Mouse (Mus musculus): ENCODE measurements around the gene Slc9a8. TPM values are rescaled to one million over a fixed set of nuclear protein-coding genes. Genes with fewer than 3 reads are reported as not detected.
A peak's percentile ranks its signal among the peaks of the same experiment; 100 is the strongest.

Gene Slc9a8
- polyA plus RNA-seq, 1 experiment from 2014 or later: 19.5 TPM

DNA sequence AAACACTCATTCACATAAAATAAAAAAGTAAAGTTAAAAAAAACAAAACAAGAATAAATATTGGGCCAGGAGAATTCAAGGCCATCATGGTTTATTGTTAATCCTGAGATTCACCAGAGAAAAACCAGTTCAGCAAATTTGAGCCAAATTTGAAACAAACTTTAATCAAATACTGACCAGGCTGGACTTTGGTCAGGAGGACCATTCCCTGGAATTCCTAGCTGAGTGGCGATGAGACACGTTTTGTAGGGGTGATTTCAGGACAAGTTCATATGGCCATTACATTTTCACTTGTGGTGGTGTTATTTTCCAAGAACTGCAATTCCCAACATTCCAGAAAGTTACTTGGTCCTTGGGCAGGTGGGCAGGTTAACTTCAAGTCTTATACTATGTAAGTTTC is 14.1 kb downstream of the Slc9a8 start:
- peaks cover 65% of the 10 kb centered on the region for H3K36me3 ChIP-seq (ENCODE audit: poor library complexity, severe bottlenecking)

DNA sequence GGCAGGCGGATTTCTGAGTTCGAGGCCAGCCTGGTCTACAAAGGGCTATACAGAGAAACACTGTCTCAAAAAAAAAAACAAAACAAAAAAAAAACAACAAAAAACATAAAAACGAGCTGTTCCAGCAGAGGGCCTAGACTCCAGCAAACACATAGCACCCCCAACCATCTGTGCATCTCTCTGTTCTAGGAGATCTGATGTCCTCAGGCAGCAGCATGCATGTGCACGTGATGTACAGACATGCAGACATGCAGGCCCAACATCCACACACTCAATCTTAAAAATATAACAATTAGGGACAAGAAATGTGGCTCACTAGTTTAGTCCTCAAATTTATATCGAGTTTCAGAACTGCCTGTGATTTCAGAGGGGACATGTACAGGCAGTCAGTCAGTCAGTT is 14.9 kb downstream of the Slc9a8 start:
- no peaks in the 10 kb centered on the region for H3K9me3 ChIP-seq (replicated peaks)
- H3K4me1 ChIP-seq: no peaks in the 10 kb centered on the region
- H3K9ac ChIP-seq: no peak overlapping the region
- H3K36me3 ChIP-seq (ENCODE audit: poor library complexity, severe bottlenecking): peaks cover 72% of the 10 kb centered on the region
- no peak overlapping the region for H3K27ac ChIP-seq
- no peaks in the 10 kb centered on the region for H3K27me3 ChIP-seq
- no peak overlapping the region for H3K4me2 ChIP-seq
- 86% methylated on average over 5 of the region's 5 CpGs for WGBS
- ATAC-seq: no peak
- no peak overlapping the region for H3K4me3 ChIP-seq

More for the DNA sequence above, 14.1 kb downstream of the Slc9a8 start:
- 97% methylated on average over 2 of the region's 2 CpGs for WGBS
- no peaks in the 10 kb centered on the region for H3K27me3 ChIP-seq
- no peaks in the 10 kb centered on the region for H3K4me1 ChIP-seq
- H3K4me2 ChIP-seq: no peak overlapping the region
- H3K9ac ChIP-seq: no peak overlapping the region
- no peak overlapping the region for H3K27ac ChIP-seq
- H3K4me3 ChIP-seq: no peak overlapping the region
- H3K9me3 ChIP-seq (replicated peaks): no peaks in the 10 kb centered on the region
- ATAC-seq: no peak

DNA sequence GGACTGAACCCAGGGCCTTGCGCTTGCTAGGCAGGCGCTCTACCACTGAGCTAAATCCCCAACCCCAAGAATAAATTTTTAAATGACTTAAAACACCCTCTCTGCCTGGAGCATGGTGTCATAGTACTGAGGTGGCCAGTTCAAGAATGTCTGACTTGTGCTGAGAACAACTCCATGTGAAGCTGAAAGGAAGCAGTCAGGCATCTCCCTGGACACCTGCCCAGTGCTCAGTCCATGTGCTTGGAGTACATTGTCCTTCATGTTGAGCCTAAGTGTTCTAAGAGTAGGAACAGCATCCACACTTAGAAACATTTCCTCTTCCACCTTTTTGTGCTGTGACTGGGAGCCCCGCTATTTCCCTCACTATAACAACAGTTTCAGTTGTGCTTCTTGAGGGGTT is 17.9 kb downstream of the Slc9a8 start:
- Histone ChIP-seq H3K36me3 (ENCODE audit: poor library complexity, severe bottlenecking) (peaks cover 80% of the 10 kb centered on the region), H3K4me1 (no peaks in the 10 kb centered on the region), H3K27ac (no peak overlapping the region), H3K9me3 (replicated peaks) (no peaks in the 10 kb centered on the region), H3K4me2 (no peak overlapping the region), H3K9ac (no peak overlapping the region), H3K4me3 (no peak overlapping the region), H3K27me3 (no peaks in the 10 kb centered on the region)
- WGBS: 97% methylated on average over 3 of the region's 3 CpGs
- no peak for ATAC-seq

DNA sequence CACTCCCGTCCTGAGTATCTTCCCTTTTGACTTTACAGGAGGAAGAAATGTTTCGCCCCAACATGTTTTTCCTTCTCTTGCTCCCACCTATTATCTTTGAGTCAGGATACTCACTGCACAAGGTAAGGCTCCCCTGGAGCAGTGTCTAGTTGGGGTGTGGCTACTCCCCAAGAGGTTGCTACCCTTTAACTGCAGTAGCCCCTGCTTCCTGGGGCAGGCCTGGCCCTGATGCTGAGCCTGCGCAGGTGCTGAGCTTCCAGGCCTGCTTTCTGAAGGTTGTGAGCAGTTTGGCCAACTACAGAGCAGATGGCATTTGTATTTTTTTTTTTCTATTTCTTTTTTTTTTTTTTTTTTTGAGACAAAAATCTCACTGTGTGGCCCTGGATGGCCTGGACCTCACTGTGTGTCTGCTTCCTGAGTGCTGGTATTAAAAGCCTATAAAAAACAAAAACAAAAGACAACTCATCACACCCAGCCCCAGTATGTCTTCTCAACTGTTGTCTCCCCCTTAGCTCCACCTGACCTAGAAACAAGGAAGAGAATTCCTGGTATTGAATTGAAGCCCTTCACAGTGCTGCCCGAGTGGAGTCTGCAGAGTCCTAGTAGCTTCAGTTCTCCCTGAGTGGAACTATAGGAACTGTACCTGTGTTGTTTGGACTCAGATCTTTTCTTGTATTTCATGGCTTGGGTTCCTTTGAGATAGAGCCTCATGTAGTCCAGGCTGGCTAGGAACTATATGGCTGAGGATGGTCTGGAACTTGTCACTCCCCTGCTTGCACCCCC is 22.1 kb downstream of the Slc9a8 start:
- WGBS: 95% methylated on average over 4 of the region's 4 CpGs
- Histone ChIP-seq H3K36me3 (ENCODE audit: poor library complexity, severe bottlenecking) (peaks cover 86% of the 10 kb centered on the region), H3K4me3 (no peak overlapping the region), H3K9ac (no peak overlapping the region), H3K4me2 (no peak overlapping the region), H3K27ac (no peak overlapping the region), H3K9me3 (replicated peaks) (no peaks in the 10 kb centered on the region), H3K4me1 (no peaks in the 10 kb centered on the region), H3K27me3 (no peaks in the 10 kb centered on the region)
- ATAC-seq: no peak

DNA sequence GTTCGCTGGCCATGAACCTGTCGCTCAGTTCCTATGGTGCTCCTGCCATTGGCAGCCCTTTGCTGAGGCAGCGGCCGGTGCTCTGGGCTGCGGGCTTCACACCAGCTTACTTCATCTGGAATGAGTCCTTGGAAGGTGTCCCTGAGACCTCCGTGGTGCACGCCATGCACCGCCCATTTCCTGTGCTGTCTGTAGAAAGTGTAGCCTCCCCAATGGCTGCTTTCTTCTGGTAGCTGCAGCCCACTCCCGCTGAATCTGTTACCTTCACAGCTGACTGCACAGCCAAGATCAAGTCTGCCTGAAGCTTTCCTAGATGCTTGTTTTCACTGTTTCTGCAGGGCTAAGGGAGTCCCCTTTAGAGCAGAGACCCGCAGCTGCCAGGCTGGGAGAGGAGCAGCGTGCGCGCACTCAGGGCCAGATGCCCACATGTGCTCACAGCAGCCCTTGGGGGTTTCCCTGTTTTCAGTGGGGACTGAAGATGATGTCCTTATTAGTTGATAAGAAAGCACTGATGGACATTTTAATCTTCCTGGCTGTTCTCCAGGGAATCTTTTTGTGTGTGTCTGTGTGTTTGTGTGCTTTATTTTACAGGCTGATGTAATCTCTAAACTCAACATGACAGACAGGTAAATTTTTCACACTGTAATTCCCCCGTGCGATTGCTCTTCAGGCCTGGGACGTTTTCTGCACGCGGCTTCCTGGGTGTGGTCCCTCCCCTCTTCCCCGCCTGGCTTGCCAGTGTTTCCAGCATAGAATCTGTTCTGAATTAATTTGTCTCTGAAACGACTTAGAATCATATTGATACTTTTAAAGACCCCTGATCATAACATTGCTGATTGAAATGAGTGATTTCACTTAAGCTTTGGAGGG is 24.6 kb downstream of the Slc9a8 start:
- Histone ChIP-seq H3K27ac (no peak overlapping the region), H3K36me3 (ENCODE audit: poor library complexity, severe bottlenecking) (peaks cover 80% of the 10 kb centered on the region), H3K4me1 (no peaks in the 10 kb centered on the region), H3K9me3 (replicated peaks) (no peaks in the 10 kb centered on the region), H3K27me3 (no peaks in the 10 kb centered on the region), H3K9ac (peak overlapping the region; percentile 22; the same call in 1 of the 2 replicates), H3K4me3 (no peak overlapping the region), H3K4me2 (no peak overlapping the region)
- no peak for ATAC-seq
- WGBS: 89% methylated on average over 20 of the region's 20 CpGs

DNA sequence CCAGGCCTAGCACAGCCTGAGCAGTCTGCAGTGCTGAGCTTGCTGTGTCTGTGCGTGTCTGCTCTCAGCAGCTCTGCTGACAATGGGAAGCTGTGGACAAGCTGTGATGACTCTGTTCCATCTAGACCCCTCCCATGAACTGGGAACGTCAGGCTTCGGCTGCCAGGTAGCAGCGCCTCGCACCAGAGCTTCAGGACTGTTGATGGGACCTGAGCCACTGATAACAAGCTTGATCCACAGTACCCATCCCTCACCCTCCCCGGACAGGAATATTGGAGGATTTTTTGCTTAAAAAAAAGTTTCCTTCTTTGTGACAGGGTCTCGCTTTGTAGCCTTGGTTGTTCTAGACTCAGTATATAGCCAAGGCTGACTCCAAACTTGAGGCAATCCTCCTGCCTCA is 25.7 kb downstream of the Slc9a8 start:
- Histone ChIP-seq H3K4me3 (no peak overlapping the region), H3K9ac (no peak overlapping the region), H3K9me3 (replicated peaks) (no peaks in the 10 kb centered on the region), H3K27me3 (no peaks in the 10 kb centered on the region), H3K36me3 (ENCODE audit: poor library complexity, severe bottlenecking) (peaks cover 79% of the 10 kb centered on the region), H3K27ac (no peak overlapping the region), H3K4me1 (no peaks in the 10 kb centered on the region), H3K4me2 (no peak overlapping the region)
- 93% methylated on average over 7 of the region's 7 CpGs for WGBS
- no peak for ATAC-seq

DNA sequence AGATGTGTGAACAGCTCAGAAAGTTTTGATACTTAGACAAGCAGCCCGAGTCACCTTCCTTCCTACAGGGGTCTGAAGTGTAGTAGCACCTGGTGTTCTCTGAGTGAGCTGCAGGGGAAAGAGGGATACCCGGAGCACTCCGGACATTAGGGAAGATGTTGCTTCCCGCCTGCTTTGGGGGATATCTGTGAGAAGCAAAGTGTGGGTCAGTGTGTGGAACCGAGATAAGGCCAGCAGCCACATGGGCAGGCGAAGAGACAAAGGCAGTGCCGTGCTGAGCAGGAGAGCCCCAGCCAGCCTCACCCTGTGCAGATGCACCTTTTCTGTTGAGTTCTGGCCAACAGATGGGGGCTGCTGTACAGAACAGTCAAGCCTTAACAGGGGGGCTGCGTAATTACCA is 26.1 kb downstream of the Slc9a8 start:
- Histone ChIP-seq H3K27me3 (no peaks in the 10 kb centered on the region), H3K36me3 (ENCODE audit: poor library complexity, severe bottlenecking) (peaks cover 77% of the 10 kb centered on the region), H3K4me3 (no peak overlapping the region), H3K27ac (no peak overlapping the region), H3K4me2 (no peak overlapping the region), H3K4me1 (no peaks in the 10 kb centered on the region), H3K9ac (no peak overlapping the region), H3K9me3 (replicated peaks) (no peaks in the 10 kb centered on the region)
- 93% methylated on average over 8 of the region's 8 CpGs for WGBS
- no peak for ATAC-seq

DNA sequence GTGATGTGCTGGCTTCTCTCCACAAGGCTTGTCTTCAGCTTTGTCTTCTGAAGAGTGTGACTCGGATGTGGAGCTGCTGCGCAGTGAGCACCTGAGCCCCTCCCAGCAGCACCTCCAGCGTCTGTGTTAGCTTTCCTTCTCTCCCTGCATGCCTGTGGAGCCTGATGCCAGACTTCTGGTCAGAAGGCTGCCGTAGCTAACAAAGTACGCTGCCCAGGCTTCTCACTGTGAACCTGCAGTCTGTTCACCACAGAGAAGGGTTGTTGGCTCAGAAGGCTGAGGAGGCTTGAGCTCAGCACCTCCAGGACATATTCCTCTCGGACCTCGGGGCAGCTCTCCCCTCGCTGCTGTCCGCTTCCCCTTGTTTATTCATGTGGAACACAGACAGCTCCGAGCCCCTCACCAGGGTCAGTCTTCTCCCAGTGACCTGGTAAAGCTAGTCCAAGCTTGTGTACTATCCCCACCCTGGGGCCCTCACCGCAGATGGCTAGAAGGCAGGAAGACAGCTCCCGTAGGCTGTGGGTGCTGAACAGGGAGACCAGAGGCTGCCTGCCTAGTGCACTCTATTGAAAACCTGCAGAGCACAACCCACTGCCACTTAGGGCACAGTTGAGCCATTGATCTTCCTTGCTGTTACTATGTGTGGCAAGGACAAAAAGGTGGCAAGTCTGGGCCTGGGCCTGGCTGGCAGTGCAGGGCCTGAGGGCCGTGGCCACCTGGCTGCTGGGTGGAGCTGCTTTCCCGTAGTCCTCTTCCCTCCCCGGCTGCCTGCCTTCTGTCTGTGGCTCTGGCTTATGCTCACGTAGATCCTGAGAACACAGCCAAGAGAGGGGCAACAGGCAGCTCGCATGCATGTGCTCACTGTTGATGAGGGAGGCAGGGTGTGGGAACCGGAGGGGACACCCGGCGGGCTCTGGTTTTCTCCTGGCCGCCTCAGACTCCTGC is 28.1 kb downstream of the Slc9a8 start:
- Histone ChIP-seq H3K4me1 (no peaks in the 10 kb centered on the region), H3K36me3 (ENCODE audit: poor library complexity, severe bottlenecking) (peaks cover 81% of the 10 kb centered on the region), H3K9me3 (replicated peaks) (no peaks in the 10 kb centered on the region), H3K4me2 (no peak overlapping the region), H3K9ac (no peak overlapping the region), H3K4me3 (no peak overlapping the region), H3K27me3 (no peaks in the 10 kb centered on the region), H3K27ac (no peak overlapping the region)
- WGBS: 91% methylated on average over 21 of the region's 21 CpGs
- ATAC-seq: no peak

DNA sequence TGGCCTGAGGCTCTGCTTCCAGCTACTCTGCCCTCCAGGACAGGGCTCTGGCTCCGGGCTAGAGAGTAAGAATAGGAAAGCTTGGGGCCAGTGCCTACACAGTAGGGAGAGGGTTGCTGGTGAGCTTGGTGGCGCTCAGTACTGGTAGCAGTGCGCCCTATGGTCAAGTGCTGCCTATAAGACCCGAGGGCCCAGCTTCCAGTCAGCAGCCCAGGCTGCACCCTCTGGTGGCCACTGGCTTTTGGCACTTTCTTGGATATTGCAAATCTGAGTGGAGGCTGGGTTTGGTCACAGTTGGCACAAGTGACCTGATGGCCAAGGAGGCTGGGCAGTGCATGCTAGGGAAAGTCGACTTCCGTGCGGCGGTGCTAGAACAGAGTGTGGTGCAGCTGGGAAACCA is 29.1 kb downstream of the Slc9a8 start:
- no peaks in the 10 kb centered on the region for H3K27me3 ChIP-seq
- no peak overlapping the region for H3K4me3 ChIP-seq
- H3K4me2 ChIP-seq: no peak overlapping the region
- no peak overlapping the region for H3K27ac ChIP-seq
- no peaks in the 10 kb centered on the region for H3K9me3 ChIP-seq (replicated peaks)
- H3K9ac ChIP-seq: no peak overlapping the region
- no peak for ATAC-seq
- 86% methylated on average over 8 of the region's 8 CpGs for WGBS
- peaks cover 81% of the 10 kb centered on the region for H3K36me3 ChIP-seq (ENCODE audit: poor library complexity, severe bottlenecking)
- H3K4me1 ChIP-seq: no peaks in the 10 kb centered on the region

DNA sequence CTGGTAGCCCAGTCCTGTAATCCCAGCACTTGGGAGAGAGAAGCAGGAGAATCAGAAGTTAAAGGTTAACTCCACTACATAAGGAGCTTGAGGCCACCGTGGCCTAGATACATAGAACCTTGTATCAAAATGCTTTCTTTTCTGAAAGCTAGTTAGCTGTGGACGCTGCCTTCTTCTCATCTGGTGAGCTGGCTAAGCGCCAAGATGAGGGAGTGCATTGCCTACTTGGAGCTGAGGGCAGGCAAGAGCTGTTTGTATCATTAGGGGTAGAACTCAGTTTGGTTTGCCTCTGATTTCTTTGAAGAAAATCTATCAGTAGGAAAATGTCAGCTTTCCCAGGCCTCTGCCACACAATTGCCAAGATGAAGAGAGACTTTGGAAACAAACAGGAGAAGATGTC is 32.3 kb downstream of the Slc9a8 start:
- H3K9me3 ChIP-seq (replicated peaks): no peaks in the 10 kb centered on the region
- WGBS: 76% methylated on average over 3 of the region's 3 CpGs
- H3K9ac ChIP-seq: no peak overlapping the region
- no peak overlapping the region for H3K4me3 ChIP-seq
- no peaks in the 10 kb centered on the region for H3K27me3 ChIP-seq
- H3K4me2 ChIP-seq: no peak overlapping the region
- peaks cover 86% of the 10 kb centered on the region for H3K36me3 ChIP-seq (ENCODE audit: poor library complexity, severe bottlenecking)
- H3K4me1 ChIP-seq: no peaks in the 10 kb centered on the region
- H3K27ac ChIP-seq: no peak overlapping the region; the same call in 1 of the 2 replicates
- no peak for ATAC-seq

DNA sequence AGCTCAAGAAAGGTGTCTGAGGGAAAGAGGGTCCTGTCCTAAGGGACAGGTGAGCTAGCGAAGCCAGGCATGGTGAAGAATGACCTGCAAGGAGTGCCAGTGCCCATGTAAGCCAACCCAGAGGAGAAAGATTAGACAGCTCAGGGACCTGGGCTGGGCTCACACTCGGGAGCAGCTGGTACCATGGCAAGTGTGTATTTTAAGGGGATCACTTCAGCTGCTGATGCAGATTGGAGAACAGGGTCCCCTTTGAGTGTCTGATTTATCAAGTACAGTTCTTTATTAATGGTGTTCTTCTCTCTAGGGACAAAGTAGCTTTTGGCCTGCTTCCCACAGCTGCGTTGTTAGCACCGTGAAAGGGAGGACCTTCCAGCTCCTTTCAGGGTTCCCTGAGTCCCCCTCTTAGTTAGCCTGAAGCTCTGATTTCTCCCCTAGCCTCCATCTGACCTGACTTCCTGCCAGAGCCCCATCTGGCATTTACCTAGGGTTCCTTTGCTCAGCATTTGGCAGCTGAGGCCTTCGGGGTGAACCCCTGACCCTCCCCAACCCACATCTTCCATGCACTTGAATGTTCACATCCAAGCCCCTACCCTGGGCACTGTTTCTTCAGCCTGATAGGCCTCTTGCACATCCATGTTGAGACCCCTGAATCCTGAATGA is 35.0 kb downstream of the Slc9a8 start:
- H3K27ac ChIP-seq: peak overlapping the region; percentile 27; the same call in 1 of the 2 replicates
- 0 out of 2 replicates have a peak overlapping the region, but pooled peaks have one; percentile 23 for H3K9ac ChIP-seq
- H3K36me3 ChIP-seq (ENCODE audit: poor library complexity, severe bottlenecking): peaks cover 86% of the 10 kb centered on the region
- H3K4me3 ChIP-seq: no peak overlapping the region
- H3K4me2 ChIP-seq: no peak overlapping the region
- H3K27me3 ChIP-seq: no peaks in the 10 kb centered on the region
- no peaks in the 10 kb centered on the region for H3K9me3 ChIP-seq (replicated peaks)
- 86% methylated on average over 5 of the region's 5 CpGs for WGBS
- no peaks in the 10 kb centered on the region for H3K4me1 ChIP-seq
- no peak for ATAC-seq
